Mouse (Mus musculus): ENCODE results near the gene Mrpl23.

GRCm38 (mm10) chr7:142585890-142586289 lies 53.4 kb downstream of the Mrpl23 start:
- TF ChIP-seq EP300 (IDR thresholded peaks at IDR 0.05; ENCODE audit: low read depth) (no peak), CTCF (IDR thresholded peaks at IDR 0.05; ENCODE audit: low read depth) (no peak)

Data from liver, postnatal 0 days (tissue).